Mouse (Mus musculus) skeletal muscle tissue, adult 2 months (tissue): ENCODE data around the gene Cenpb.
A peak's percentile ranks its signal among the peaks of the same experiment; 100 is the strongest.

Experiments
- DNase-seq: peaks from one replicate; pipeline ENCODE4 v3.0.0-alpha.2; 2012; ENCODE audit warnings: low read depth, low spot score

The Cenpb gene

DNA sequence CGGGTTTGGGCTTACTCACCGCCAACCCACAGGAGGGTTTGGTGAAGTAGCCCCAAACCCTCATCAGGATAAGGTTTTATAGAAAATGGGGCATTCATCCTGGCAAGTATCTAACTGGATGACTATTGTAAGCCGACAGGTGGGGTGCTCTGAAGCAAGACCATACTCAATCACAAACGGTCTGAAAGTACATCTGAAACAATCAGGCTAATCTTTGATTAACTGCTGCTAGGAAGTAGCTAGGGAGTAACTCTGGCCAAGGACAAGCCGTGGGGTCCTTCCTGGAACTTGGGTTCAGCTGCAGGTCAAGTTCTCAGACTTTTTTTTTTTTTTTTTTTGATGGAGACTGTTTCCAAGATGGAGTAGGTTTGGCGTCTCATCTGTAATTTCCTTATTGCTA, 11.9 kb downstream of the Cenpb start:
- no peak for DNase-seq

- DNase-seq, result no peak
These were observed 13.7 kb downstream of the Cenpb start for GRCm38 (mm10) chr2:131166172-131166571.

- no peak for DNase-seq
These were observed 15.9 kb downstream of the Cenpb start for GRCm38 (mm10) chr2:131163924-131164323.

DNA sequence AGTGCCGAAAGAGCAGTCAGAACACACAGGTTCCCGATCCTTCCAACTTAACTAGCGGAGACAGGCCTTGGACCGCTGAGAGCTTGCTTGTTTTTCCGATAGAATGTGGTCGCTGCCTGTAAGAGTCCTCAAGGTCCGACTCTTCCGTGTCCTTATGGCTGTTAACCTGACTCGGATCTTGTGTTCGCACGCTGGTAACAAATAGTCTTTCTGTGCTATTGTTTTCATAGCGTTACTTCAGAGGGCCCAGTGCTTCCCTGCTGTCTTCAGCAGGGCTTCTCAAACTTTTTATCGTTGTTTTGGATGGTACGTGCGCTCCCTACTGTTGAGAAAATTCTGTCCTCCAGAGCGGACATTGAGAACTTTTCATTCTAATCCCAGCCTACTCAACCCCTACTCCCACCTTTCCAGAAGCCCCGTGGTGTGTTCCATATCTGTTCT, 19.2 kb downstream of the Cenpb start:
- peak; percentile 30 for DNase-seq

GRCm38 (mm10) chr2:131159938-131160581, 19.8 kb downstream of the Cenpb start, which contains the start of gene 1700037H04Rik:
1700037H04Rik (minus strand) TSS chr2:131160081.
- DNase-seq, result peak; percentile 98

- DNase-seq, result no peak
These were observed 20.4 kb downstream of the Cenpb start for GRCm38 (mm10) chr2:131159491-131159910.

- no peak for DNase-seq
These were observed 22.9 kb downstream of the Cenpb start for GRCm38 (mm10) chr2:131156987-131157386.

DNA sequence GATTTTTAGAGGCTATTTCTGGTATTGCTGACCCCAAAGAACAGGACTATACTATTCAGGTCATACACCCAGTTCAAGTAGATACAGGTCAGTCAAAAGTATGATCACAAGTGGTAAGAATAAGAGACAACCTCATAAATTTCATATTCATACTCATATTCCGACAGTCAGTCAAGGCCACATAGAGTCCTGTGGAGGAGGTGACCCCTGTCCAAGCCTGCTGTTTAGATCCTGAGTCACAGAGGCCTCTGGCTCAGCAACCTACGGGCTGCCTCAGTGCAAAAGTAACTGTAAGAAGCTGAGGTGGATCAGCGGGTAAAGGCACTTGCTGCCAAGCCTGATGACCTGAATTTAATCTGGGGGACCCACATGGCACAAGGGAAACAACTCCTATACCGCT, 25.8 kb downstream of the Cenpb start:
- DNase-seq, result no peak

DNA sequence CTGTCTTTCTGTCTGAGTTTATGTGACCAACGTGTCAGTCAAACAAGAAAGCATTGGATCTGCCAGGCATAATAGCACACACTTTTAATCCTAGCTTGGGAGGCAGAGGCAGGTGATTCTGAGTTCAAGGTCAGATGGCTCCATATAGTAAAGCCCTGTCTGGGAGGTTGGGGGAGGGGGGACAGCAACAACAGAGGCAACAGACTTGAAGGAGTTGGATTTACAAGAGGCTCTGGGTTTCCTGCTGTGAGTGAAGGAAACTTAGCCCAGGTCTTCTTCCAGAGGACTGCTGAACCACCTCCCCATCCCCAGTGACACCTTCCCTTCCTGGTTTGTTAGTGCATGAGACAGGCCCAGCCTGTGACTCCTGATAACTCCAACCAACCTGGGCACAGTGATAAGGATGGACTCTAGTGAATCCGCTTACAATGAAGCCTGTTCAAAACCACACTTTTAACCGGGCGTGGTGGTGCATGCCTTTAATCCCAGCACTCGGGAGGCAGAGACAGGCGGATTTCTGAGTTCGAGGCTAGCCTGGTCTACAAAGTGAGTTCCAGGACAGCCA, 27.6 kb downstream of the Cenpb start:
- no peak for DNase-seq

- DNase-seq, result no peak
These were observed 30.7 kb downstream of the Cenpb start for GRCm38 (mm10) chr2:131149254-131149578.

DNA sequence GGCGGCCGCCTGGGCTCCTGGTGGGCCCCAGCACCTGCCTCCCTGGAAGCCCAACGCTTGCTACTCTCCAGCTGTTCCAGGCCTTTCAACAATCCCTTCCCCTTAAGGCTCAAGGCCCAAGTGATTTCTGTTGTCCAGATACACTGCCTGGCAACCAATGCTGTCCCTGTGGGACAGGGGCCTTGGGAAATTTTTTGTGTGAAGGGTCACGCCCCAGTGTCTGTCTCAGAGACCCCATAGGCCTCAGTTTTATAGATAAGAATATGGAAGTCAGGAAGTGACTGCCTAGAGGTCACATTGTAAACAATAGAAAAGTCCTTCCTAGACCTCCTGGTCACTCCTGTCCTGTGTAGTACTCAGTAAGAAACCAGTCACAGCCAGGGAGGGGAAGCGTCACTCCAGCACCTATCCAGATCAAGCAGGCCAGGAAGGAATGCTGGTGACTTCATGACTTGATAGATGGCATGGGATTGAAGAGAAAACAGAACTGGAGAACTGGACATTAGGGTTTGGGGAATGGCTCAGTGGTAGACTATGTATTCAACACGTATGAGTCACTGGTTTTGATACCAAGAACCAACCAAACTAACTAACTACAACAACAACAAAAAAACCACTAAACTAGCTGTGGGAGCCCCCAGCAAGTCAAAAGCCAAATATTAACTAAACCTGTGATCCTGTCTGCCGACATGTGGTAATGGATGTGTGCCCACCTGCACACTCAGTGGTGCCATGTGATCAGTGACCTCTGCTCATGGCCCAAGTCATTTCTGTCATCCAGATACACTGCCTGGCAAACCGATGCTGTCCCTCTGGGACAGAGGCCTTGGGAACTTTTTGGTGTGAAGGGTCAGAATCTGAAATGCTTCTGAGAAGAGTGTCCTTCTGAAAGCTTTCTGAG, 31.3 kb downstream of the Cenpb start:
- no peak for DNase-seq

- DNase-seq, result no peak
These were observed 32.9 kb downstream of the Cenpb start for GRCm38 (mm10) chr2:131147043-131147365.

DNA sequence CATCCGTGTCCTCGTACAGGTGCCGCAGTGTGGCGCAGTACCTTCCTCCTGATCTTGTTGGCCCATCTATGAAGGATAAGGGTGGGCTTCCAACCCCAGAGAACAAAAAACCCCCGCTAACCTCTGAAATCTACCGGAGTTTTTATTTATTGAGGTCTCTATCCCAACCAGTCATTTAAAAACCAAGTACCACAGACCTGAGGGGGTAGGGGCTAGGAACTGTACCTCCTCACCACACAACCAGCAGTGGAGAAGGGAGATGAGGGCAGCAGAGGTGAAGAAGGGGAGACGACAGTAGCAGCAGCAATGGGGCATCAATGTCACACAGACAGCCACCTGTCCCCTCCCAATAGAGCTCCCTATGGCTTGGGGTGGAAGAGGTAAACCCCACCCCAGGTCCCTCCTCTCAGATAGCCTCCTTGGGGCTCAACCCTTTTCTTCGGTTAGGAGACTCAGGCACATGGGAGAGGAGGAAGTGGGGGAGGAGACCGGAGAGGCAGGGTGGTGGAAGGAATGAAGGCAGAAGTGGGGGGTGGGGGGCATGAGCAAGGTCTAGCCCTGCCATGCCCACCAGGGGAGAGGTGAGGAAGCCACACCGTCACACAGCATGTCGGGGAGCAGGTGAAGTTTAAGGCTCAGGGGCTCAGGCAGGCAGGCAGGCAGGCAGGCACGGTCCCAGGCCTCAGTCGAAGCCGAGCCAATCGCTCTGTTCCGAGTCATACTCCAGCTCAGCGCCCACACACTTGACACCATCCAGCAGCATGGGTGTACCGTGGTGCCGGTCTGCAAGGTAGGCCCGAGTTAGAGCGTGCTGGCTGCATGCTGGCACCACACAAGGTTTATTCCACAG, 33.4 kb downstream of the Cenpb start:
- no peak for DNase-seq

- no peak for DNase-seq
These were observed 34.3 kb downstream of the Cenpb start for GRCm38 (mm10) chr2:131145536-131145935.

DNA sequence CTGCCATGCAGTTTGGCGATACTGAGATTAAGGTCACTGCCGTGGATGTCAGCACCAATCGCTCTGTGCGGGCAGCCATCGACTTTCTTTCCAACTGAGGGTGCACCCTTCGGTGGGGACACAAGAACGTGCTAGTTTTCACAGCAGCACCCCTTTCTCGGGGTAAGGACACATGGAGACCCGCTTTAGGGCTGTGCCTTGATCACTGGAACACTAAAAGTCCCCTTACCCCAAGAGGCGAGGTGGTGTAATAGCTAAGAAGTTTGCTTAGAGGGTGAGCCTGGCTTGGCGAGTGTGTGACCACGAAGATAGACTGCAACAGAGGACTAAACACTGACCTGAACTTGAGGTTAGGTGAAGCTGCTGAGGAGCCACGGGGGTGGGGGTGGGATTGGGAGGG, 34.7 kb downstream of the Cenpb start:
- no peak for DNase-seq

DNA sequence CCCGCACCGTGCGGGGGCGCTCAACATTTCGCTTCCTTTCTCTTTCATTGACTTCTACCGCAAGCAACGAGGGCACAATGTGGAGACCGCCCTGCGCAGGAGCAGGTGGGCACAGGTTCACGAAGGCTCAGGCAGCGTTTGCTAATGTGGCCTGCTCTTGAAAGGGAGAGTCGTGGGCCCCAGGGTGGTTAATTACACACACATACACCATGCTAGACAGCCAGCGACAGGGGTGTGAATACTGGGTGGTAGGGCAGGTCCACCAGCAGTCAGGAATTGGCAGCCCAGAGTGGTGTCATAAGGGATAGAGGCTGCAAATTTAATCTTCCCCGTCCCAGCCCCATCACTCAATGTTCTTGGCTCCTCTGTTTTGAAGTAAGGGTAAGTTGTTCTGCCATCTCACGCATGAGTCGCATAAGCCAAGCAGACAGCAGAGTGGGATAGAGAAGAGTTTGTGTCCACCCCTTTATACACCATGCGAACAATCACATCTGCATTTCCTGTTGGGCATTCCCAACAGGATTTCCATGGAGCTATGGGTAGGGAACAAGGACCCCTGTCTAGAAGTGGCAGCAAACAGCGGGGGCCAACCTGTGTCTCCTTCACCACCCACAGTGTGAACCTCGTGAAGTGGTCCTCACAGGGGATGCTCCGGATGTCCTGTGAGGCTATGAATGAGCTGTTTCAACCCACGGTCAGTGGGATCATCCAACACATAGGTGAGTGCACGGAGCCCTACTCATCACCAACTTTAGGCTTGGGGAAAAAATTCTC, 36.7 kb downstream of the Cenpb start:
- DNase-seq, result no peak

- DNase-seq, result peak; percentile 65
These were observed 37.3 kb downstream of the Cenpb start for GRCm38 (mm10) chr2:131142592-131142991.

DNA sequence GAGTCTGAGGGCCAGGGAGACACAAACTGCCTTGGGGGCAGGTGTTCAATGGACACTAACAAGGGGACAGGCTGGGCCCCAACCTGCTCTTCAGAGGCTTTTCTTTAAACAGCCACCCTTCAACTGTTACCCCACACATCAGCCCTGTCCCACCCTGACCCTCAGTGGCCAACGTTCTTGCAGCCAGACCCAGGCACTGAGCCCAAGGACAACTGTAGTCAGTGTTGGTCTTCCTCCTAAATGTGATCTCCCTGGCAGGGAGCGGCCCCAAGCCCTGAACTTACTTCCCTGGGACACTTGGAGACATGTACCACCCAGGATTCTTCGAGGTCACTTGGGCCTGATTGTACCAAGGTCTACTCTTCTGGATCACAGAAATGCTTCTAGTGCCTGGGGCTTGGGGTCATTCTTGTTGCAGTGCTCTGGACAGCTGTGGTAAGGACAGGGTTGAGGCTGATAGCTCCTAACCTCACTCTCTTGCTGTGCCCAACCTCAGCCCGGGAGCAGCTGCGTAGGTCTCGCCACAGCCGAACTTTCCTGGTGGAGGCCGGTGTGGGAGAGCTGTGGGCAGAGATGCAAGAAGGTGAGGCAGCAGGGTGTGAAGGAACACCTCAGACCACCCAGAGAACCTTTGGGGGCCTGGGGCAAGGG, 38.4 kb downstream of the Cenpb start:
- no peak for DNase-seq

DNA sequence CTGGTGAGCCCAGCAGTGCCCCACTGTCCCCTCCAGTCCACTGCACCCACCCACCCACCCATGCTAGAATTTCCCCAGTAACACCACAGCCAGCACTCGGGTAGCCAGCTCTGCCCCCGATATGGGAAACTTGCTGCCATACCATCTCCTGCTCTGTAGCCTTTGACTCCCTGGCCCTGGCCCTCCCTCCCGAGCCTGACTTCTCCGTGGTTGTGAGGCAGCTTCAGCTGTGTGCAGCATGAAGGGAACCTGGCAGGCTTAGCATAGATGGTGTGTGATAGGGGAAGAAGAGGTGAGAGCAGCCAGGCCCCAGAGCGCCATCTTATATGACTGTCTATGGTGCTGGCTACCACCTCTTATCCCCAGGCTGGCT, 39.3 kb downstream of the Cenpb start:
- no peak for DNase-seq

DNA sequence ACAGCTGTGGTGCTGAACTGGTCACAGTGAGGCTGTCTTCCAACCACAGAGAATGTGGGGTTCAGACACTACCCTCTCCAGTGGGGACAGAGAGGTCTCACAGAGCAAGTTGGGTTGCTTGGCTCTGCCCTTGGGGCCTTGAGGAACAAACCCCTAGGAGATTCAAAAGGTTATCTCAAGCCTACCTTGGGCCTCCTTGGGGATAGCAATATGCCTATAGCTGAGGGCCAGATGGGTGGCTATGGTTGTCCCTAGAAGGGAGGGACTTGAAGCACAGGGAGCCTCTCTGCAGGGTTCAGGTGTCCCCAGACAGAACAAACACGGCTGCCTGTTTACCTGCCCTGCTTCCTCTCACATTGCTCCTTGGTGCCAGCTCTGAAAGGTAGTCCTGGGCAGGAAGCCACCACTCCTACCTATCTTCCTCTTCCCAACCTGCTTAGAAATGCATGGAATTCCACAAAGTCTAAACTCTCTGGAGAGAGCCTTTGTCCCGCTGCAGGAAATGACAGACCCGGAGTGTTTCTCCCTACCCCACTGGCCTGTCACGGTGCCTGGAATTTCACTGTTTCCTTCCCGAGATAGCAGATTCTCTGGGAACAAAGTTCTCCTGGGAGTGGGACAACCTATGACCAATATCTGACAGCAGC, 39.9 kb downstream of the Cenpb start:
- no peak for DNase-seq
